Comparison of ENCODE assay signal across 23 mouse cellular contexts in genomic region chr7:43777423-43777822, GRCm38 (mm10). TPM values are rescaled to one million over a fixed set of nuclear protein-coding genes. Genes with fewer than 3 reads are reported as not detected.
"Had no signal": no experiment of that assay in that cellular context is flagged by ENCODE, and none has a peak within 500 bp of the region (broad histone marks: within the 10 kb centered on the region; RNA-seq: fewer than 3 reads in every experiment).

No protein-coding gene starts in this region.

- DNase-seq: kidney, adult 8-10 months; kidney, postnatal 14 days; left cerebral cortex, postnatal 4 days; lung, postnatal 14 days; right cerebral cortex, adult 18-20 months; right cerebral cortex, postnatal 4 days; spleen, adult 18-20 months had no signal

- H3K4me3 ChIP-seq: limb, embryonic 15.5 days; liver, embryonic 12.5 days; lung, embryonic 15.5 days; midbrain, embryonic 12.5 days had no signal

- H3K4me1 ChIP-seq: liver, embryonic 12.5 days had no signal

RNA-seq across cellular contexts. Expression of gene Klk11, which starts 3.0 kb away (rescaled TPM):
- total RNA-seq: layer of hippocampus, adult 8-10 months; layer of hippocampus, postnatal 14 days; left cerebral cortex, adult 18-20 months; left cerebral cortex, postnatal 10 days; left cerebral cortex, postnatal 4 days; megakaryocyte-erythroid progenitor cell, adult 5-6 weeks had no signal
- polyA plus RNA-seq: large intestine, adult 2 months; liver, embryonic 12.5 days; liver, embryonic 16.5 days; midbrain, embryonic 12.5 days; midbrain, embryonic 16.5 days; neural tube, embryonic 14.5 days had no signal

RNA-seq across cellular contexts. Expression of gene Klk10, which starts 3.4 kb away (rescaled TPM):
- total RNA-seq: left cerebral cortex, adult 18-20 months; left cerebral cortex, postnatal 10 days; left cerebral cortex, postnatal 4 days; megakaryocyte-erythroid progenitor cell, adult 5-6 weeks had no signal
- polyA plus RNA-seq: liver, embryonic 12.5 days; liver, embryonic 16.5 days; neural tube, embryonic 14.5 days had no signal

RNA-seq across cellular contexts. Expression of gene Klk12, which starts 8.7 kb away (rescaled TPM):
- total RNA-seq: layer of hippocampus, adult 8-10 months; layer of hippocampus, postnatal 14 days; left cerebral cortex, adult 18-20 months; left cerebral cortex, postnatal 10 days; left cerebral cortex, postnatal 4 days; megakaryocyte-erythroid progenitor cell, adult 5-6 weeks had no signal
- polyA plus RNA-seq: intestine, embryonic 16.5 days; large intestine, adult 2 months; liver, embryonic 12.5 days; liver, embryonic 16.5 days; lung, embryonic 15.5 days; midbrain, embryonic 12.5 days; midbrain, embryonic 16.5 days; neural tube, embryonic 14.5 days; thymus, postnatal 0 days had no signal

RNA-seq across cellular contexts. Expression of gene Klk9, which starts 14.3 kb away (rescaled TPM):
- total RNA-seq: left cerebral cortex, adult 18-20 months; left cerebral cortex, postnatal 10 days; left cerebral cortex, postnatal 4 days; megakaryocyte-erythroid progenitor cell, adult 5-6 weeks had no signal
- polyA plus RNA-seq: intestine, embryonic 16.5 days; large intestine, adult 2 months; liver, embryonic 12.5 days; liver, embryonic 16.5 days; midbrain, embryonic 12.5 days; neural tube, embryonic 14.5 days; stomach, embryonic 14.5 days had no signal
